Mouse (Mus musculus): ENCODE data around the gene Mks1. TPM values are rescaled to one million over a fixed set of nuclear protein-coding genes. Genes with fewer than 3 reads are reported as not detected.

Mks1 gene
- polyA plus RNA-seq, 1 experiment from 2014 or later = 20.4 TPM

DNA sequence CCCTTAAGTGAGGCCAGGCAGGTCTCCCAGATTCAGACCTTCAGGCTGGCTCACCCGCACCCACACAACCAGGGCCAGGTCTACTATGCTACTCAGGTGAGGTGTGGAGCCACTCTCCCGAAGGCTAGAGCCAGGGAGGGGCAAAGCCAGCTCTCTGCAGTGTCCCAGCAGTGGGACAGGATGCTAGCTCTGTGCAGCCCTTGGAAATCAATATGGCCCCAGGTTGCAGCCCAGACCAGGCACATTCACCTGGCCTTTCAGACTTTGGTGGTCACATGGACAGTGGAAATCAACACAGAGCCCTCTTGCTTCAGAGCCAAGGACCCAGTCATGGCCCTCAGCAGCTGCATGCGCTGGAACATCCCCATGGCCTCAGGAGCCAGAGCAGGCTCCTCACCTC lies 51.3 kb downstream of the Mks1 start:
- H3K27me3 ChIP-seq (ENCODE audit: insufficient read depth, low read length) = no peaks in the 10 kb centered on the region
- ATAC-seq (ENCODE audit: low FRiP score, low TSS enrichment) = no peak
- H3K9ac ChIP-seq (replicated peaks; ENCODE audit: low read length) = no peak overlapping the region
- H3K4me3 ChIP-seq (ENCODE audit: low read length) = no peak overlapping the region
- H3K36me3 ChIP-seq (ENCODE audit: insufficient read depth, low read length) = no peaks in the 10 kb centered on the region
- no peak overlapping the region for H3K27ac ChIP-seq (ENCODE audit: low read length)
- H3K9me3 ChIP-seq (ENCODE audit: low read length) = no peaks in the 10 kb centered on the region
- WGBS = 82% methylated on average over 3 of the region's 3 CpGs
- no peaks in the 10 kb centered on the region for H3K4me1 ChIP-seq (ENCODE audit: insufficient read depth, low read length)
- H3K4me2 ChIP-seq (replicated peaks; ENCODE audit: low read depth, low read length) = no peak overlapping the region

Other genes starting within 250 kb of the Mks1 start
- 0.17 and 0.32 TPM in 2 replicates for gene Hsf5, start 236.1 kb upstream of the Mks1 start, polyA plus RNA-seq (2015; fragmentation: Nextera tagmentation; extraction: Ambion mirVana)
- gene Rnf43, start 190.5 kb upstream of the Mks1 start, polyA plus RNA-seq (2015; fragmentation: Nextera tagmentation; extraction: Ambion mirVana) = 7.2 and 8.0 TPM in 2 replicates
- gene Supt4a, start 115.7 kb upstream of the Mks1 start, polyA plus RNA-seq (2015; fragmentation: Nextera tagmentation; extraction: Ambion mirVana) = 156 and 161 TPM in 2 replicates
- 4.7 and 5.6 TPM in 2 replicates for gene Tspoap1, start 92.7 kb upstream of the Mks1 start, polyA plus RNA-seq (2015; fragmentation: Nextera tagmentation; extraction: Ambion mirVana)
- gene Mpo, start 59.6 kb upstream of the Mks1 start, polyA plus RNA-seq (2015; fragmentation: Nextera tagmentation; extraction: Ambion mirVana) = 1.1 and 1.3 TPM in 2 replicates
- 0.15 and 0.29 TPM in 2 replicates for gene Lpo, start 24.9 kb upstream of the Mks1 start, polyA plus RNA-seq (2015; fragmentation: Nextera tagmentation; extraction: Ambion mirVana)
- gene Epx, start 22.3 kb downstream of the Mks1 start, polyA plus RNA-seq (2015; fragmentation: Nextera tagmentation; extraction: Ambion mirVana) = 0.39 and 0.64 TPM in 2 replicates
- not detected in 2 replicates for gene Olfr462, start 39.1 kb downstream of the Mks1 start, polyA plus RNA-seq (2015; fragmentation: Nextera tagmentation; extraction: Ambion mirVana)
- not detected in 2 replicates for gene Olfr463, start 44.2 kb downstream of the Mks1 start, polyA plus RNA-seq (2015; fragmentation: Nextera tagmentation; extraction: Ambion mirVana)
- gene Olfr464, start 67.8 kb downstream of the Mks1 start, polyA plus RNA-seq (2015; fragmentation: Nextera tagmentation; extraction: Ambion mirVana) = not detected in 2 replicates
- 21.0 and 23.5 TPM in 2 replicates for gene Dynll2, start 134.3 kb downstream of the Mks1 start, polyA plus RNA-seq (2015; fragmentation: Nextera tagmentation; extraction: Ambion mirVana)
- gene Srsf1, start 194.2 kb downstream of the Mks1 start, polyA plus RNA-seq (2015; fragmentation: Nextera tagmentation; extraction: Ambion mirVana) = 283 and 306 TPM in 2 replicates
- gene Vezf1, start 215.1 kb downstream of the Mks1 start, polyA plus RNA-seq (2015; fragmentation: Nextera tagmentation; extraction: Ambion mirVana) = 40.2 and 44.3 TPM in 2 replicates
- gene Cuedc1, start 244.8 kb downstream of the Mks1 start, polyA plus RNA-seq (2015; fragmentation: Nextera tagmentation; extraction: Ambion mirVana) = 14.6 and 14.7 TPM in 2 replicates

Data from kidney, embryonic 16.5 days (tissue).